Mouse (Mus musculus) CD4-positive, CD25-positive, alpha-beta regulatory T cell, adult 4 months (primary cell): ENCODE measurements around the gene Psmg4. TPM values are rescaled to one million over a fixed set of nuclear protein-coding genes. Genes with fewer than 3 reads are reported as not detected.

Experiments
- ATAC-seq: one replicate; pipeline ENCODE4 v1.8.0; 2017
- polyA plus RNA-seq, 2 experiments: library from polyadenylated mRNA; unstranded; fragments of 100-300 nt; shearing (Covaris generic); gene quantifications; one replicate each; pipeline ENCODE4 v1.2.1; 2017

The Psmg4 gene
- polyA plus RNA-seq, 2 experiments from 2014 or later, result 36.0 to 41.4 TPM

GRCm38 (mm10) chr13:34205216-34205615 lies 42.5 kb downstream of the Psmg4 start:
- no peak for ATAC-seq

GRCm38 (mm10) chr13:34207714-34208470 lies 45.1 kb downstream of the Psmg4 start:
- no peak for ATAC-seq

- no peak for ATAC-seq
Observed at GRCm38 (mm10) chr13:34211261-34211775, 48.6 kb downstream of the Psmg4 start.

DNA sequence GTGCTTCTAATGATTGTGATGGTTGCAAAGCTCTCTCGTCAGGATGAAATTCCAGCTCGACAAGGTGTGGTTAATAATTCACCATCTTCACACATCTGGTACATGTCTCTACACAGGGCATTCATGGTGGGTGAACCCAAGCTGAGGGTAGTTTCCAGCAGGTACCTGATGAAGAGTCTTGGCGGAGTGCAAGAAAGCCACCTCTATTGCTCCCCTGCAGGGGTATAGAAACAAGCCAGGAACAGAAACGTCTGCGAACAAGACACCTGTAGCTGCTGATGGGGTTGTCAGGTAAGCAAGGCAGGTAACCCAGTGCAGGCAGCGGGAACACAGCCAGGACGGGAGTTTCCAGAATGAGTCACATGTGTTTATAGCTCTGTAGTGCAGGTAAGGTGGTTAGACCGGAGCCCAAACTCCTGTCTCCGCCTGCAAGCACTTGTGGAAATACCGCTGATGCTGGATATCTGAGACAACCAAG lies 50.0 kb downstream of the Psmg4 start:
- ATAC-seq, result no peak

GRCm38 (mm10) chr13:34214855-34215254 lies 52.1 kb downstream of the Psmg4 start:
- ATAC-seq, result no peak

DNA sequence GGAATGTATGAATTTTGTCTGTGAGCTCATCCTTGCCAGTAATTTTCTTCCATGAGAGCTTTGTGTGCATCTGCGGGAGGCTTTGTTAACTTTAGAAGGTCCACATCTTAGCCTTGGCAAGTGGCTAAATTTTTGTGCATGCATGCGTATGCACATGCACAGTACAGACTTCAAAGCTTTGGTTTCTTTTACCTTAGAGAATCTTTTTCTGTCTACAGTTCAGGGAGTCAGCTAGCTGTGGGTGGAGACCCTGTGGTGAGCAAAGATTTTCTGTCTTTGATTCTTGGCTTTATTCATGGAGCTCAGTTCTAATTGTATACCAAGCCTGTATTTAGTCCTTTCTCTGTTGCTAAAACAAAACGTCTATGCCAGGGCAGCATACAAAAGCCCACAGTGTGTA lies 56.0 kb downstream of the Psmg4 start:
- no peak for ATAC-seq

GRCm38 (mm10) chr13:34219728-34220127 lies 57.0 kb downstream of the Psmg4 start:
- no peak for ATAC-seq

- no peak for ATAC-seq
Observed at GRCm38 (mm10) chr13:34222985-34223384, 60.2 kb downstream of the Psmg4 start.

DNA sequence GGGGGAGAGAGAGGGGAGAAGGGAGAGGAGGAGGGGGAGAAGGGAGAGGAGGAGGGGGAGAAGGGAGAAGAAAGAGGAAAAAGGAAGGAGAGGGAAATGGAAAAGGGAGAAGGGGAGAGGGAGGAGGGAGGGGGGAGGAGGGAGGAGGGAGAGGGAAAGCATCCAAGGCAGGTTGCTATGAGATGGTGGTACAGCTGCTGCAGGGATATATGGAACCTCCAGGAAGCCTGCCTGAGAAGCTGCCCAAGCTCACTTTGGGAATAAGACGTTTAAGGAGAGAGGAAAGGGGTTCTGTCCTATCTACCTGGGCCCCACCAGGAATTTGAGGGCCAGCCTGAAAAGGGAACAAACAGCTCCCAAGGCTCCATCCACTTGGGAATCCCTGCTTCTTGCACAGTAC lies 64.2 kb downstream of the Psmg4 start:
- no peak for ATAC-seq

Other genes with a start within 250 kb of the Psmg4 start
- gene Nqo2, start 198.3 kb upstream of the Psmg4 start, polyA plus RNA-seq, result 1 to 10 TPM; 6.9 to 9.8 TPM
- gene Ripk1, start 160.6 kb upstream of the Psmg4 start, polyA plus RNA-seq, result 10 to 100 TPM; 10.4 to 18.0 TPM
- gene Serpinb6a, start 160.2 kb upstream of the Psmg4 start, polyA plus RNA-seq, result 10 to 100 TPM; 30.8 to 36.8 TPM
- gene Bphl, start 125.4 kb upstream of the Psmg4 start, polyA plus RNA-seq, result 10 to 100 TPM; 29.9 to 36.0 TPM
- gene Tubb2a, start 85.0 kb upstream of the Psmg4 start, polyA plus RNA-seq, result 10 to 100 TPM; 17.8 to 20.1 TPM
- under 1 TPM; 0.59 to 0.72 TPM for gene Tubb2b, start 32.5 kb upstream of the Psmg4 start, polyA plus RNA-seq
- under 1 TPM; 0.32 to 0.46 TPM for gene Slc22a23, start 182.2 kb downstream of the Psmg4 start, polyA plus RNA-seq